Mouse (Mus musculus): ENCODE measurements around the gene Gm49369.
"Not testable (repeated sequence)": the region's sequence is repeated elsewhere in the genome, so short reads cannot be mapped to it uniquely, and the experiment has no call there.

Gene Gm49369

GRCm38 (mm10) chr7:142330271-142330724, 52.2 kb downstream of the Gm49369 start:
- DNase-seq (ENCODE audit: extremely low spot score, low spot score) = no peak

GRCm38 (mm10) chr7:142328507-142328906, 54.0 kb downstream of the Gm49369 start:
- DNase-seq (ENCODE audit: extremely low spot score, low spot score) = no peak

GRCm38 (mm10) chr7:142326714-142327445, 55.6 kb downstream of the Gm49369 start:
- no peak for DNase-seq (ENCODE audit: extremely low spot score, low spot score)

DNA sequence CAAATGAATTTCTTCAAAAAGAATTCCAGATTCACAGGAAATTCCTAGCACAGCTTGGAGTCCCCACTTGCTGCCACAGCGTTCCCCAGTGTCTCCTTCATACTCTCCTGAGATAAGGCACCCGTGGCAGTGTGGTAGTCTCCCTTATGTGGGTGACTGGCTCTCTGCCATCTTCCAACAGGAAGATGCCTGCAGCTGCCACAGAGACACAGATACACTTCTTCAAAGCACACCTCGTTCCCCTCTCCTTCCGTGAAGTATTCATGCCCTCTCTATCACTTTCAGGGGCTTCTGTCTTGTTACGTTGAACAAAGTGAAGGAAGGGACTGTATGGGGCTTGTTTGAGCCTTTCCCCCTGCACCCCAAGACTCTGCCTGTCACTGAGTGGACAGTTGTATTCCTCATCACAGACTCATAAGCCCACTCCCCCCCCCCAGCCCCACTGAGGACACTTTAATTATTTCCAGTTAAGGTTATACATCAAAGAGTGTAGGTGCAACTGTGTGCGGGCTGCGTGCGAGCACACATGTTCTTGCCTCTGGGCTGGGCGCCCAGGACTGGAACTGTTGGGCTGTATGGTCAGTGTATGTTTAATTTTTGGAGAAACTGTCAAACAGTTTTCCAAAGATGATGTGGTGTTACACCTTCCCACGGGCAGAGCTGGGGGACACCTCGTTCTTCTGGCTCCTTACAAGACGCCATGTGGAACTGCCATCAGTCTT, 58.9 kb downstream of the Gm49369 start:
- DNase-seq (ENCODE audit: extremely low spot score, low spot score) = no peak

DNA sequence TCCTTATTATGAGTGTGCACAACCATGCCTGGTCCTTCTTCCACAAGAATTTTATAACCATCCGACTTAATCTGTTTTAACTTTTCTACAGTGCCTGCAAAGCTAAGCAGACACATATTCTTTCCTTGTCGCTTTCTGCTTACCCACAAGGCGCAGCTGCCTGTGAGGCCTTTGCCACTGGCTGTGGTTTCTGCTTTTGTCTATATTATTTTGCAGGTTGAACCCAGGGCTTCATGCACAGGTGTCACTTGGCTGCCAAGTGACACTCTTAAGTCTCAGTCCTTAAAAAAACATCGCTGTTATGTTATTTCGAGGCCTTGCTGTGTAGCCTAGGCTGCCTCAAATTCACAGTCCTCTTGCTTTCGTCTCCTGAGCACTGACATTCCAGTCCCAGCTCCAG, 59.8 kb downstream of the Gm49369 start:
- DNase-seq (ENCODE audit: extremely low spot score, low spot score) = no peak

- not testable (repeated sequence) for DNase-seq (ENCODE audit: extremely low spot score, low spot score)
Observed at GRCm38 (mm10) chr7:142321637-142322306, 60.7 kb downstream of the Gm49369 start.
